Mouse (Mus musculus) right cerebral cortex, adult 18-20 months (tissue): ENCODE measurements at regions not wholly inside any gene's neighbourhood (a gene's known extent, or its start where the extent isn't known, plus 50 kb on each side); places are given as distances from the start of the nearest gene placed in this dataset.

Experiments used
- DNase-seq: peaks from one replicate; pipeline ENCODE4 v3.0.0; 2022; ENCODE audit warnings: mixed read lengths

DNA sequence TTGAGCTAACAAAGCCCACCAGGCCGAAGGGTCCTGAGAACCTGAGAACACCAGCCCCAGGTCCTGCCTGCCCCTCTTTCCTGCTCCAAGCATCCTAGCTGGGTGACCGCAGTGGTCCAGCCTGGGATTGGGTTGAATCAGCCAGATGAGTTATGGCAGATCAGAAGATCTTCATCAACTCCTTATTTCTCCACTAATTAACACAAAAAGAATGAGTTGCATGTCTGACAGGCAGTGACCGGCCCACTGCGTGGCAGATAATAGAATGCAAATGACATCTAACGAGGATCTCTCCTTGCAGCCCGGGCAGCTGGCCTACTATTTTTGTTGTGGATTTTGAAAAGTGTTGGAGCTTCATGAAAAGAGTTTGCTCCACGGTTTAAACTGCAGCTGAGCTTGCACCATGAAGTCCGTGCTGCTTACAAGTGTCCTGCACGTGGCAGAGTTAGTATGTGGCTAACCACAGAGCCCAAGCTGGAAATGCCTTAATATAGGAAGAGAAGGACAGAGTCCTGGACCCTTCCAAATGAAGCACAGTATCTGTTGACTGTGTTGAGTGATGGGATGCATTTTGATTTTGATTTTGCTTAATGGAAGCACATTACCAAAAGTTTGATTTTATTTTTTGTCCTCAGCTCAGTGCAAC lies 158.9 kb downstream of the Rab11fip2 start:
- DNase-seq, result peak; percentile 1

- no peak for DNase-seq
These were observed 112.2 kb downstream of the Rab11fip2 start for GRCm38 (mm10) chr19:59831304-59831703.

GRCm38 (mm10) chr19:59837138-59837537 lies 106.3 kb downstream of the Rab11fip2 start:
- no peak for DNase-seq

- DNase-seq, result no peak
These were observed 105.8 kb downstream of the Rab11fip2 start for GRCm38 (mm10) chr19:59837628-59838027.

DNA sequence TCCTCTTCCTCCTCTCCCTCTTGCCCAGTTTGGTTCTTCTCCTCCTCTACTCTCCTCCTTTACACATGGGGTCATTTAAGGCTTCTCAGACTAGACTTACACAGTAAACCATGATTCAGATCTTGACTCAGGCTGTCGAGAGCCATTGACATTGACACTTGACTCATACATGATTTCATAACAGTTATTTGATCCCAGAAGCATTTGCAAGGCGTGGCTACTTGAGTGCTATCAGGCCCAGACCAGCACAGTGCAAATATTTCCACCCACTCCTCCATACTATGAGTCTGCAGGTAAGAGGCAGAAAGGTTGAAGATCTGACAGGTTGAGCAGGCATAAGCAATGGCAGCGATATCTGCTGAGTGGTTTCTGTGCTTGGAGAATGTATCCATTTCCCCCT lies 99.2 kb downstream of the Rab11fip2 start:
- DNase-seq, result no peak

- no peak for DNase-seq
These were observed 96.6 kb downstream of the Rab11fip2 start for GRCm38 (mm10) chr19:59846807-59847206.

- no peak for DNase-seq
These were observed 92.8 kb downstream of the Rab11fip2 start for GRCm38 (mm10) chr19:59850696-59851095.

DNA sequence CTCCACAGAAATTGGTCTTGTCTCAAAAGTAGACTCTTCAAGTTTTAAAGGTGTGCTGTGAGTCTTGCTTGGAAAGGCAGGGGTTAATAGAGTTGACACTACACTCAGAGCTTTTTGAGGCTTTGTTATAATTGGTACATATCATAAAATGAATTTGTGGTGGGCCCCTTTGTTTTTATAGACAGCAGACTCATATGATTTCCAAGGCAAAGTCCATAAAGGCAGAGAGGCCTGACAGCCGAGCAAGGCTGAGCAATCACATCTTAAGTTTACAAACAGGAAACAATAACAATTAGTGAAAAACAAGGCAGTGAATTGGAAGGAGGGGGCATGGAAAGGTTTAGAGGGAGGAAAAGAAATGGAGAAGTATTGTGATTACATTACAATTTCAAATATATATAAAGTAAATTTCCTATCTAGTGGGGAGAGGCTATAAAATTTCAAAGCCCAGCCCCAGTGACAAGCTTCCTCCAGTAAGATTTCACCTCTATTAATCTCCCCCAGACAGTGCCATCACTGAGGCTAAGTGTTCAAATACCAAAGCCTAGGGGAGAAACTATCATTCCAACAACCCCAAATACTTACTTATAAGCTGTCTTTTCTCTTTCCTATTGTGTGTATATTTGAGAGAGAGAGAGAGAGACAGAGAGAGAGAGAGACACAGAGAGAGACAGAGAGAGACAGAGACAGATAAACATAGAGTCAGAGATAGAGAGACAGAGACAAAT lies 91.3 kb downstream of the Rab11fip2 start:
- no peak for DNase-seq
